Mouse (Mus musculus) kidney, embryonic 15.5 days (tissue): ENCODE results near the gene Pdzrn4. TPM values are rescaled to one million over a fixed set of nuclear protein-coding genes. Genes with fewer than 3 reads are reported as not detected.

Source experiments
- ATAC-seq: fragments of 200-750 bp; cut with Nextera tagmentation; replicated peaks from 2 replicates; pipeline ENCODE4 v1.8.0; 2017; ENCODE audit warnings: moderate TSS enrichment; ENCODE audit not compliant: low FRiP score
- H3K27ac ChIP-seq: fragments of 300-500 bp; sonication (generic); 2 replicates; pipeline ENCODE4 v1.5.1; 2015; ENCODE audit warnings: mild to moderate bottlenecking, inconsistent platforms
- H3K27me3 ChIP-seq: fragments of 300-500 bp; sonication (generic); 2 replicates; pipeline ENCODE4 v1.6.1; 2015; ENCODE audit warnings: inconsistent platforms
- H3K36me3 ChIP-seq: fragments of 300-500 bp; sonication (generic); 2 replicates; pipeline ENCODE4 v1.6.1; 2015; ENCODE audit warnings: inconsistent platforms
- H3K4me1 ChIP-seq: fragments of 300-500 bp; sonication (generic); 2 replicates; pipeline ENCODE4 v1.6.1; 2015; ENCODE audit warnings: inconsistent platforms
- H3K4me2 ChIP-seq: fragments of 300-500 bp; sonication (generic); 2 replicates; pipeline ENCODE4 v1.6.1; 2015; ENCODE audit warnings: moderate library complexity, mild to moderate bottlenecking, inconsistent platforms
- H3K4me3 ChIP-seq: fragments of 300-500 bp; sonication (generic); replicated peaks from 2 replicates; pipeline ENCODE4 v1.5.1; 2015; ENCODE audit warnings: mild to moderate bottlenecking, inconsistent platforms
- H3K9ac ChIP-seq: fragments of 300-500 bp; sonication (generic); 2 replicates; pipeline ENCODE4 v1.6.1; 2015; ENCODE audit warnings: mild to moderate bottlenecking, inconsistent platforms
- H3K9me3 ChIP-seq: fragments of 300-500 bp; sonication (generic); replicated peaks from 2 replicates; pipeline ENCODE4 v1.6.1; 2016; ENCODE audit warnings: inconsistent platforms
- WGBS: fragments of 180-500 bp; shearing (Covaris S2); methylation state at CpG from one replicate; pipeline ENCODE4 v1.1.7; 2015; ENCODE audit warnings: mixed read lengths; 5-methylcytosine and 5-hydroxymethylcytosine counted together
- polyA plus RNA-seq: library from polyadenylated mRNA; unstranded; fragments of >200 nt; fragmentation: Nextera tagmentation; extraction: Ambion mirVana; gene quantifications from 2 replicates; pipeline ENCODE4 v1.2.1, GENCODE M21; 2015

Gene Pdzrn4
- polyA plus RNA-seq, 1 experiment from 2014 or later = 2.4 TPM

- no peak overlapping the region for H3K4me3 ChIP-seq
- 45% methylated on average over 8 of the region's 8 CpGs for WGBS
- no peak overlapping the region for H3K27ac ChIP-seq
- H3K27me3 ChIP-seq = no peaks in the 10 kb centered on the region
- H3K4me1 ChIP-seq = no peaks in the 10 kb centered on the region
- ATAC-seq = no peak
- no peaks in the 10 kb centered on the region for H3K36me3 ChIP-seq
- no peaks in the 10 kb centered on the region for H3K9me3 ChIP-seq
- H3K9ac ChIP-seq = no peak overlapping the region
- H3K4me2 ChIP-seq = no peak overlapping the region
Measured at GRCm38 (mm10) chr15:92759001-92759400, 362.3 kb downstream of the Pdzrn4 start.

GRCm38 (mm10) chr15:92763303-92763702 lies 366.6 kb downstream of the Pdzrn4 start:
- no peaks in the 10 kb centered on the region for H3K27me3 ChIP-seq
- no peak overlapping the region for H3K4me2 ChIP-seq
- H3K36me3 ChIP-seq = no peaks in the 10 kb centered on the region
- no peak overlapping the region for H3K9ac ChIP-seq
- no peaks in the 10 kb centered on the region for H3K4me1 ChIP-seq
- ATAC-seq = no peak
- no peak overlapping the region for H3K27ac ChIP-seq
- no peaks in the 10 kb centered on the region for H3K9me3 ChIP-seq
- WGBS = 81% methylated on average over 5 of the region's 5 CpGs
- no peak overlapping the region for H3K4me3 ChIP-seq

GRCm38 (mm10) chr15:92769535-92769934 lies 372.9 kb downstream of the Pdzrn4 start:
- H3K9ac ChIP-seq = no peak overlapping the region
- H3K36me3 ChIP-seq = no peaks in the 10 kb centered on the region
- H3K4me1 ChIP-seq = no peaks in the 10 kb centered on the region
- WGBS = 81% methylated on average over 15 of the region's 15 CpGs
- H3K27ac ChIP-seq = no peak overlapping the region
- H3K27me3 ChIP-seq = no peaks in the 10 kb centered on the region
- no peak overlapping the region for H3K4me3 ChIP-seq
- H3K9me3 ChIP-seq = no peaks in the 10 kb centered on the region
- H3K4me2 ChIP-seq = no peak overlapping the region
- no peak for ATAC-seq

- Histone ChIP-seq H3K9me3 (no peaks in the 10 kb centered on the region), H3K4me3 (no peak overlapping the region), H3K4me2 (no peak overlapping the region), H3K27ac (no peak overlapping the region), H3K36me3 (no peaks in the 10 kb centered on the region), H3K27me3 (0 out of 2 replicates have a peak, but pooled peaks cover 3% of the 10 kb centered on the region), H3K9ac (no peak overlapping the region), H3K4me1 (no peaks in the 10 kb centered on the region)
- 81% methylated on average over 14 of the region's 14 CpGs for WGBS
- no peak for ATAC-seq
Measured at GRCm38 (mm10) chr15:92788036-92788435, 391.4 kb downstream of the Pdzrn4 start.

GRCm38 (mm10) chr15:92794275-92794674 lies 397.6 kb downstream of the Pdzrn4 start:
- no peak overlapping the region for H3K9ac ChIP-seq
- no peak for ATAC-seq
- no peak overlapping the region for H3K27ac ChIP-seq
- H3K27me3 ChIP-seq = no peaks in the 10 kb centered on the region
- 86% methylated on average over 3 of the region's 3 CpGs for WGBS
- no peaks in the 10 kb centered on the region for H3K4me1 ChIP-seq
- no peaks in the 10 kb centered on the region for H3K9me3 ChIP-seq
- H3K4me3 ChIP-seq = no peak overlapping the region
- no peak overlapping the region for H3K4me2 ChIP-seq
- no peaks in the 10 kb centered on the region for H3K36me3 ChIP-seq

GRCm38 (mm10) chr15:92805934-92806333 lies 409.3 kb downstream of the Pdzrn4 start:
- H3K4me1 ChIP-seq = peaks cover 5% of the 10 kb centered on the region; the same call in 1 of the 2 replicates
- whole genome bisulfite sequencing = 53% methylated on average over 3 of the region's 3 CpGs
- no peak for ATAC-seq

GRCm38 (mm10) chr15:92806352-92806751 lies 409.7 kb downstream of the Pdzrn4 start:
- H3K4me3 ChIP-seq = no peak overlapping the region
- no peaks in the 10 kb centered on the region for H3K9me3 ChIP-seq
- no peak overlapping the region for H3K27ac ChIP-seq
- no peaks in the 10 kb centered on the region for H3K27me3 ChIP-seq
- 87% methylated on average over 1 of the region's 1 CpGs for WGBS
- no peak overlapping the region for H3K4me2 ChIP-seq
- no peak overlapping the region for H3K9ac ChIP-seq
- no peaks in the 10 kb centered on the region for H3K36me3 ChIP-seq
- H3K4me1 ChIP-seq = peaks cover 5% of the 10 kb centered on the region; the same call in 1 of the 2 replicates
- ATAC-seq = no peak

More at GRCm38 (mm10) chr15:92805934-92806333, 409.3 kb downstream of the Pdzrn4 start:
- Histone ChIP-seq H3K4me3 (no peak overlapping the region), H3K9me3 (no peaks in the 10 kb centered on the region), H3K4me2 (no peak overlapping the region), H3K27me3 (no peaks in the 10 kb centered on the region), H3K27ac (no peak overlapping the region), H3K9ac (no peak overlapping the region), H3K36me3 (no peaks in the 10 kb centered on the region)
